Mouse (Mus musculus) lung, postnatal 0 days (tissue): ENCODE measurements around the gene Tmem108.

Experiments used
- CTCF ChIP-seq: IDR thresholded peaks from 2 replicates; pipeline ENCODE4 v1.5.1; 2016; ENCODE audit warnings: antibody characterized with exemption, mild to moderate bottlenecking
- EP300 ChIP-seq: IDR thresholded peaks from 2 replicates; pipeline ENCODE4 v1.6.1; 2016; ENCODE audit warnings: antibody characterized with exemption, mild to moderate bottlenecking, control low read depth

DNA sequence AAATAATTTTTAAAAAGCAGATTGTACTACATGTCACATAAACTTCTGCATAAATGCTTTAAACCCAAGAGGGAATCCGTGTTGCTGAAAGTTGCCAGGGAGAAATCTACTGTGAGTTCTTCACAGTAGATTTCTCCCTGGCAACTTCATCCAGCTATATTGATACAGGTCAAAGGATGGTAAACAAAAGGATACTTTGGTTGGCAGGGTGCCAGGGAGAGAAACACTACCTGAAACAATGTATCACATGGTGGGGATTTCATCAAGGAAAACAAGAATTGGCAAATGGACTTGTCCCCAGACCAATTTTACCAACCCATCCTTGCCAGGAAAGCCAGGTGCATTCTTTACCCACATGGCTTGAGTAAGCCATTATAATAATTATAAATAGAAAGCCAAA, 27.4 kb upstream of the Tmem108 start:
- no peak for TF ChIP-seq CTCF
- no peak for TF ChIP-seq EP300
